Mouse (Mus musculus) CH12.LX (cell line): ENCODE data around the gene Ccdc142. TPM values are rescaled to one million over a fixed set of nuclear protein-coding genes. Genes with fewer than 3 reads are reported as not detected.

Experiments used
- DNase-seq: peaks from one replicate; pipeline ENCODE4 v3.0.0-alpha.2; 2013; ENCODE audit errors: extremely low read depth
- H3K27ac ChIP-seq: 2 replicates; pipeline ENCODE4 v1.5.1; 2012; ENCODE audit warnings: low read depth, mild to moderate bottlenecking, control low read depth, moderate library complexity; ENCODE audit not compliant: insufficient read depth
- H3K27me3 ChIP-seq: replicated peaks from 2 replicates; pipeline ENCODE3; 2012; ENCODE audit warnings: inconsistent platforms
- H3K36me3 ChIP-seq, 2 experiments: replicated peaks in 1 of 2; 2 replicates each; pipeline versions ENCODE3 to v1.6.1; 2012; ENCODE audit warnings: inconsistent platforms in 1 of 2, low read length in 1 of 2, mild to moderate bottlenecking in 1 of 2, mixed read lengths in 1 of 2, moderate library complexity in 1 of 2; ENCODE audit not compliant: control insufficient read depth in 1 of 2, insufficient read depth in 1 of 2
- H3K4me1 ChIP-seq, 2 experiments: 2 replicates each; pipeline ENCODE4 v1.6.1; 2012; ENCODE audit warnings: inconsistent platforms in 1 of 2, moderate library complexity in 1 of 2; ENCODE audit not compliant: insufficient read depth in 2 of 2, control insufficient read depth in 1 of 2
- H3K4me2 ChIP-seq: 2 replicates; pipeline ENCODE4 v1.6.1; 2012; ENCODE audit warnings: low read depth, mild to moderate bottlenecking, control low read depth; ENCODE audit not compliant: poor library complexity, insufficient read depth, severe bottlenecking
- H3K4me3 ChIP-seq, 3 experiments: fragments of 150-350 bp in 1 of 3; sonication (generic) in 1 of 3; replicated peaks in 1 of 3; 2 replicates each; pipeline versions ENCODE3 to v1.5.1; 2011 to 2012; ENCODE audit warnings: low read depth in 2 of 3, low read length in 2 of 3, mild to moderate bottlenecking in 2 of 3, moderate library complexity in 2 of 3, control low read depth in 1 of 3, improper control_type of control experiment in 1 of 3, inconsistent platforms in 1 of 3, mixed read lengths in 1 of 3; ENCODE audit not compliant: poor library complexity in 1 of 3
- H3K79me2 ChIP-seq: replicated peaks from 2 replicates; pipeline ENCODE4 v1.6.1; 2012; ENCODE audit warnings: mild to moderate bottlenecking, moderate library complexity; ENCODE audit not compliant: control insufficient read depth, poor library complexity, insufficient read depth, severe bottlenecking; ENCODE audit errors: extremely low read depth
- H3K9ac ChIP-seq: 2 replicates; pipeline ENCODE4 v1.6.1; 2012; ENCODE audit warnings: low read depth, mild to moderate bottlenecking, control low read depth, moderate library complexity; ENCODE audit not compliant: insufficient read depth
- H3K9me3 ChIP-seq: replicated peaks from 2 replicates; pipeline ENCODE3; 2012; ENCODE audit warnings: low read length, inconsistent platforms, mixed read lengths
- CHD2 ChIP-seq: IDR thresholded peaks from 2 replicates; pipeline ENCODE4 v1.6.1; 2011; ENCODE audit warnings: low read length, improper control_type of control experiment
- E2F4 ChIP-seq: IDR thresholded peaks from 2 replicates; pipeline ENCODE4 v1.6.1; 2011; ENCODE audit warnings: low read depth, low read length, improper control_type of control experiment; ENCODE audit not compliant: insufficient replicate concordance
- ETS1 ChIP-seq: conservative IDR thresholded peaks from 2 replicates; pipeline ENCODE4 v1.6.1; 2012; ENCODE audit warnings: low read depth, mild to moderate bottlenecking, inconsistent platforms, low read length, improper control_type of control experiment, moderate library complexity
- GABPA ChIP-seq: IDR thresholded peaks from 2 replicates; pipeline ENCODE4 v1.6.1; 2012; ENCODE audit warnings: low read depth, low read length, improper control_type of control experiment, inconsistent platforms; ENCODE audit not compliant: insufficient replicate concordance
- IRF4 ChIP-seq: IDR thresholded peaks from 2 replicates; pipeline ENCODE4 v1.6.1; 2014; ENCODE audit warnings: low read depth, mild to moderate bottlenecking, inconsistent platforms, low read length, improper control_type of control experiment
- JUND ChIP-seq: conservative IDR thresholded peaks from 2 replicates; pipeline ENCODE4 v1.6.1; 2011; ENCODE audit warnings: low read depth, low read length, improper control_type of control experiment
- MAZ ChIP-seq: IDR thresholded peaks from 2 replicates; pipeline ENCODE4 v1.6.1; 2012; ENCODE audit warnings: low read depth, mild to moderate bottlenecking, inconsistent platforms, low read length, improper control_type of control experiment, moderate library complexity
- MEF2A ChIP-seq: IDR thresholded peaks from 2 replicates; pipeline ENCODE4 v1.6.1; 2014; ENCODE audit warnings: low read depth, mild to moderate bottlenecking, inconsistent platforms, low read length, improper control_type of control experiment, borderline replicate concordance
- NELFE ChIP-seq: IDR thresholded peaks from 2 replicates; pipeline ENCODE4 v1.6.1; 2011; ENCODE audit warnings: low read depth, low read length, improper control_type of control experiment
- NRF1 ChIP-seq: IDR thresholded peaks from 2 replicates; pipeline ENCODE4 v1.6.1; 2014; ENCODE audit warnings: low read depth, mild to moderate bottlenecking, inconsistent platforms, low read length, improper control_type of control experiment, moderate library complexity
- USF1 ChIP-seq: IDR thresholded peaks from 2 replicates; pipeline ENCODE4 v1.6.1; 2014; ENCODE audit warnings: low read depth, mild to moderate bottlenecking, inconsistent platforms, low read length, improper control_type of control experiment
- ZMIZ1 ChIP-seq: IDR thresholded peaks from 2 replicates; pipeline ENCODE4 v1.6.1; 2012; ENCODE audit warnings: low read depth, mild to moderate bottlenecking, inconsistent platforms, low read length, improper control_type of control experiment
- ZNF384 ChIP-seq: IDR thresholded peaks from 2 replicates; pipeline ENCODE4 v1.6.1; 2012; ENCODE audit warnings: low read depth, low read length, improper control_type of control experiment, inconsistent platforms
- dilution Hi-C: fragments of 300-500 bp; cut with MboI; formaldehyde crosslinking; loops from 2 replicates; pipeline ENCODE4 v1.14.3; 2020; ENCODE audit warnings: low sequenced_read_pairs; ENCODE audit not compliant: extremely low pct_unique_long_range_greater_than_20kb, extremely low pct_ligation_motif_present
- in situ Hi-C: fragments of 300-500 bp; cut with MboI; formaldehyde crosslinking; loops from 3 replicates; pipeline ENCODE4 v1.14.3; 2019; ENCODE audit warnings: low sequenced_read_pairs, low pct_ligation_motif_present, low pct_unique_long_range_greater_than_20kb, mixed read lengths
- polyA plus RNA-seq: library from polyadenylated mRNA; unstranded; fragments of >175 nt; gene quantifications from 2 replicates; pipeline ENCODE4 v1.2.1, GENCODE M21; 2012; ENCODE audit warnings: low read depth; ENCODE audit not compliant: insufficient read length
- total RNA-seq, 2 experiments: library from RNA; depleted of rRNA; stranded (reverse); fragments of 300-350 nt in 1 of 2; fragments of >200 nt in 1 of 2; gene quantifications; 2 replicates each; pipeline ENCODE4 v1.2.3; 2012 to 2014

The Ccdc142 gene
- total and polyA plus RNA-seq, 3 experiments: 0.38 to 3.1 (median 1.7) TPM

GRCm38 (mm10) chr6:83070311-83071219 lies 30.8 kb upstream of the Ccdc142 start:
- H3K27ac ChIP-seq: no peak overlapping the region
- dilution Hi-C loops (no loop called here), in situ Hi-C loops (no loop called here)
- H3K9me3 ChIP-seq: peaks cover 33% of the 10 kb centered on the region
- peaks cover 0 to 18% of the 10 kb centered on the region in 2 experiments for H3K36me3 ChIP-seq
- H3K4me1 ChIP-seq: no peaks in the 10 kb centered on the region
- H3K4me2 ChIP-seq: no peak overlapping the region
- no peaks in the 10 kb centered on the region for H3K79me2 ChIP-seq
- H3K4me3 ChIP-seq: no peak overlapping the region
- no peak for TF ChIP-seq NRF1
- TF ChIP-seq MEF2A: no peak
- no peak for TF ChIP-seq GABPA
- TF ChIP-seq E2F4: no peak
- no peak for TF ChIP-seq ZMIZ1
- no peak for TF ChIP-seq NELFE
- TF ChIP-seq ZNF384: no peak
- TF ChIP-seq CHD2: no peak
- no peak for TF ChIP-seq JUND
- TF ChIP-seq MAZ: no peak
- no peak for DNase-seq
- no peaks in the 10 kb centered on the region for H3K27me3 ChIP-seq
- H3K9ac ChIP-seq: no peak overlapping the region

- H3K9ac ChIP-seq: no peak overlapping the region
- no peak overlapping the region for H3K4me2 ChIP-seq
- H3K9me3 ChIP-seq: peaks cover 33% of the 10 kb centered on the region
- DNase-seq: no peak
- H3K27me3 ChIP-seq: no peaks in the 10 kb centered on the region
- in situ Hi-C loops: no loop called here
- peaks cover 0 to 15% of the 10 kb centered on the region in 2 experiments for H3K36me3 ChIP-seq
- H3K4me1 ChIP-seq: no peaks in the 10 kb centered on the region
- no peak overlapping the region for H3K4me3 ChIP-seq
- no peak overlapping the region for H3K27ac ChIP-seq
- TF ChIP-seq MAZ (no peak), USF1 (no peak), IRF4 (no peak), ETS1 (no peak), NRF1 (no peak), ZNF384 (no peak), NELFE (no peak)
- H3K79me2 ChIP-seq: no peaks in the 10 kb centered on the region
- dilution Hi-C loops: no loop called here
Observed at GRCm38 (mm10) chr6:83071220-83071619, 30.2 kb upstream of the Ccdc142 start.
